Mouse (Mus musculus) hematopoietic multipotent progenitor cell, adult 10-12 weeks (in vitro differentiated cells): ENCODE results near the gene Gpr150. TPM values are rescaled to one million over a fixed set of nuclear protein-coding genes. Genes with fewer than 3 reads are reported as not detected.

ENCODE experiments used
- polyA plus RNA-seq: library from polyadenylated mRNA; stranded (reverse); fragments of >175 nt; gene quantifications from 2 replicates; pipeline ENCODE4 v1.2.3, GENCODE M21; 2012; ENCODE audit warnings: low replicate concordance

Gene Gpr150
- 0.07 and 0.16 TPM in 2 replicates for polyA plus RNA-seq

DNA sequence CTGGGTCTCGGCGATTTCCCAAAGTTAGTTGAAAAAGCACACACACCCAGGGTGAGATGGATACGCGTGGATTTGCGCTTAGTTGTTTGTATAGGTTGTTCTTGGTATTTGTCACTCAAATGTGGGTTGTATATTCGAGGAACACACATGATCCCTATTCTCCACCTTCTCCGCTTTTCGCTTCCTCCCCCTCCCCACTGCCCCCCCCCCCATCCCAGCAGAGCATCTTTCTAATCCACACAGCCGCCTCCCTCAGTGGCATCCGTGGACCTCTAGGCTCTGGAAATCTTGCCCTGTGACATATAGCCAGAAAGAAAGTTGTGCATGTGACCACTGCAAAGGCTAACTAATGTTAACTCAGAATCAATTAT is at the start of gene Gpr150:
Gene Gpr150 (minus strand): TSS at position 101 of the 371 bp plus-strand sequence.

DNA sequence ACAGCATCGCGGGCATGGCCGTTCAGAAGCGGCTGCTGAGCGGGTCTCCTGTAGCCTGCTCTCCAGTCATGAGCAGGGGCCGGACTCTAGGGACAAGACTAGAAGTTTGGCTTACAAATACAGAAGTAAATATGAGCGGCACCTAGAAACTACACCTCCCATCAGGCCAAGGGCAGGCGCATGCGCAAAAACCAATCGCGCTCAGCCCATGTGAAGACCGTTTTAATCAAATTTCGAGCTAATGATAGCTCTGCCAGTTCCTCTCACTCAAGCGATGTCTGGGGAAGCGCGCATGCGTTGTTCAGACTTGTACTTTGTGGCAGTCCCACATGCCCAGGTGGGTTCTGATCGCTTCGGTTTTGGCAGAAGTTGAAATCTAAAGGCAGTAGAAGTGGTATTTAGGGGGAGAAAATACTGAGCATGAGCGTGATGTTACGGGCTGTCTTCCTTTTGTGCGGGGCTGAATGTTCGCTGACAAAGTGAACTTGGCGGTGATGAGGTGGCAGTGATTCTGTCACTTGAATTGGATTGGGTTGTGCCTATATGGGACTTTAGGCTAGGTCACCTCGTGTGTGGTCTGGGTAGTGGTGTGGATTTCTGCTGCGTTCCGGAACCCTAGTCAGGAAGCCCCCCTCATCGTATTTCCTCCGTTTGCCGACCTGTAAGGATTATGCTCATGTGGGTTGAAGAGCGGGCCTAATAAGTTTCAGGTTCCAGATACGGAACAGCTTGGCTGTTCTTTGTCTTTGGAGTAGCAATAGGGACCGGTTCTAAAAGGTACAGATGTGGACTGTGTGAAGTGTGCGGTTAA is 41.9 kb upstream of the Gpr150 start, which contains the start of the genes Arsk and Ttc37:
Gene Arsk (minus strand): TSS at position 168 of the 811 bp plus-strand sequence.
Gene Ttc37 (plus strand): TSS at position 242 of the 811 bp plus-strand sequence.

DNA sequence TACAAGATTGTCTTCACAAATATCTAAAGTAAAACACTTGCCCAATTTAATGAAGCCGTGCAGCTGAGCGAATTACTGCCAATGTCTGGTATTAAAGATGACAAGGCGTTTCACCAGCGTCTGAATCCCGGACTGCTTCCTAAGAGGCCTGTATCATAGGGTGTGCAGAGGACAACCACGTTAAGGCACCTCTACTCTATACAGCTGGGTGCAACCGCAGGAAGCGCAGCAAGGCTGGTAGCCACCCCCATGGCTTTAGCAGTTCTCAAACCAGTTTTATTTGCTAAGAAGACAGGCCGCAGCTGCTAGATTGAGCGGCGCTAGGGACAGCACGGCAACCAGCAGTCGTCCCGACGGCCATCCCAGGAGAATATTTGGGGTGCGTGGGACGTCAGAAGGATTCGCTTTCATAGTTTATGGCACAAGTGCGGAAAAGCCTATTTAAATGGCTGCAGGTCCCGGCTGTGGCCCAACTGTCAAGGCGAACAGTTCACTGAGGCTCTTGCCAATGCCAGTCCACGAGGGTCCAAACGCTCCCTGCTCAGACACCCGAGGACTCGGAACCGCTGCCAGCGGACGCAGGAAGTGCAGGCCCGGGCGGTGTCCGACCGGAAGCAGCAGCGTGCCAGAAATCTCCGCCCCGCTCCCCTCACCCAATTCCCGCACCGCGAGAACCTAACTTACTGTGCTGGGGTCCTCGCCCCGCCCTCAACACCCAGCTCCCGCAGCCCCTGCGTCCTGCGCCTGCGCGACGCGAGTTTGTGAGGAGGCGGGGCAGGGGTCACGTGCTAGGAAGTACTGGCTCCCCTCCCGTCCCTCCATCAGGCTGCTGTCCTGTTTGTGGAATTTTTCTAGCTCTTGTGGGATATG is 38.6 kb downstream of the Gpr150 start, which contains the start of gene Rfesd:
Gene Rfesd (minus strand): TSS at position 746 of the 870 bp plus-strand sequence.

Other genes starting within 250 kb of the Gpr150 start
- gene Glrx, start 217.1 kb downstream of the Gpr150 start, polyA plus RNA-seq, result 3.4 and 6.1 TPM in 2 replicates
- gene Rhobtb3, start 113.1 kb downstream of the Gpr150 start, polyA plus RNA-seq, result 0.02 and 0.44 TPM in 2 replicates
- not detected in 2 replicates for gene Spata9, start 89.8 kb downstream of the Gpr150 start, polyA plus RNA-seq
- gene Rfesd, start 38.3 kb downstream of the Gpr150 start, polyA plus RNA-seq, result 1.6 and 3.3 TPM in 2 replicates
- 1.4 and 4.5 TPM in 2 replicates for gene Arsk, start 41.7 kb upstream of the Gpr150 start, polyA plus RNA-seq
- 0.96 and 1.7 TPM in 2 replicates for gene Ttc37, start 41.7 kb upstream of the Gpr150 start, polyA plus RNA-seq
- gene Fam81b, start 248.1 kb upstream of the Gpr150 start, polyA plus RNA-seq, result not detected in 2 replicates